Mouse (Mus musculus): ENCODE results near the gene Nabp2. TPM values are rescaled to one million over a fixed set of nuclear protein-coding genes. Genes with fewer than 3 reads are reported as not detected.

The Nabp2 gene
- polyA plus RNA-seq, 1 experiment: 34.1 TPM

- Histone ChIP-seq H3K27me3 (ENCODE audit: control insufficient read depth) (no peaks in the 10 kb centered on the region), H3K4me1 (ENCODE audit: control insufficient read depth) (peaks cover 57% of the 10 kb centered on the region), H3K4me3 (replicated peaks) (no peak overlapping the region), H3K9me3 (ENCODE audit: control insufficient read depth, low read length) (no peaks in the 10 kb centered on the region), H3K36me3 (ENCODE audit: control insufficient read depth) (peaks cover 25% of the 10 kb centered on the region)
- TF ChIP-seq TAL1 (IDR thresholded peaks at IDR 0.05; ENCODE audit: low read length) (no peak), GATA1 (IDR thresholded peaks at IDR 0.05; ENCODE audit: low read length) (no peak)
Measured at GRCm38 (mm10) chr10:128413076-128413475, 1.8 kb upstream of the Nabp2 start.

GRCm38 (mm10) chr10:128412558-128412957, 1.3 kb upstream of the Nabp2 start:
- no peak for TF ChIP-seq TAL1 (IDR thresholded peaks at IDR 0.05; ENCODE audit: low read length)
- no peak for TF ChIP-seq GATA1 (IDR thresholded peaks at IDR 0.05; ENCODE audit: low read length)
- Histone ChIP-seq H3K4me1 (ENCODE audit: control insufficient read depth) (peaks cover 60% of the 10 kb centered on the region), H3K27me3 (ENCODE audit: control insufficient read depth) (no peaks in the 10 kb centered on the region), H3K4me3 (replicated peaks) (peak overlapping the region; percentile 91), H3K36me3 (ENCODE audit: control insufficient read depth) (peaks cover 25% of the 10 kb centered on the region), H3K9me3 (ENCODE audit: control insufficient read depth, low read length) (no peaks in the 10 kb centered on the region)

- Histone ChIP-seq H3K4me1 (ENCODE audit: control insufficient read depth) (peaks cover 60% of the 10 kb centered on the region), H3K36me3 (ENCODE audit: control insufficient read depth) (peaks cover 26% of the 10 kb centered on the region), H3K27me3 (ENCODE audit: control insufficient read depth) (no peaks in the 10 kb centered on the region), H3K9me3 (ENCODE audit: control insufficient read depth, low read length) (no peaks in the 10 kb centered on the region), H3K4me3 (replicated peaks) (peak overlapping the region; percentile 91)
- no peak for TF ChIP-seq GATA1 (IDR thresholded peaks at IDR 0.05; ENCODE audit: low read length)
- TF ChIP-seq TAL1 (IDR thresholded peaks at IDR 0.05; ENCODE audit: low read length): no peak
Measured at GRCm38 (mm10) chr10:128412055-128412381, 726 bp upstream of the Nabp2 start.

- H3K9me3 ChIP-seq (ENCODE audit: control insufficient read depth, low read length): no peaks in the 10 kb centered on the region
Measured at GRCm38 (mm10) chr10:128410560-128410845, 789 bp downstream of the Nabp2 start.

GRCm38 (mm10) chr10:128409692-128410559, 1.4 kb downstream of the Nabp2 start:
- TF ChIP-seq TAL1 (IDR thresholded peaks at IDR 0.05; ENCODE audit: low read length) (no peak), GATA1 (IDR thresholded peaks at IDR 0.05; ENCODE audit: low read length) (no peak)
- H3K36me3 ChIP-seq (ENCODE audit: control insufficient read depth): peaks cover 31% of the 10 kb centered on the region
- no peaks in the 10 kb centered on the region for H3K9me3 ChIP-seq (ENCODE audit: control insufficient read depth, low read length)
- H3K27me3 ChIP-seq (ENCODE audit: control insufficient read depth): no peaks in the 10 kb centered on the region
- H3K4me3 ChIP-seq (replicated peaks): peak overlapping the region; percentile 91
- H3K4me1 ChIP-seq (ENCODE audit: control insufficient read depth): peaks cover 56% of the 10 kb centered on the region

More at GRCm38 (mm10) chr10:128410560-128410845, 789 bp downstream of the Nabp2 start:
- Histone ChIP-seq H3K36me3 (ENCODE audit: control insufficient read depth) (peaks cover 32% of the 10 kb centered on the region), H3K4me3 (replicated peaks) (peak overlapping the region; percentile 91), H3K4me1 (ENCODE audit: control insufficient read depth) (peaks cover 57% of the 10 kb centered on the region), H3K27me3 (ENCODE audit: control insufficient read depth) (no peaks in the 10 kb centered on the region)
- no peak for TF ChIP-seq TAL1 (IDR thresholded peaks at IDR 0.05; ENCODE audit: low read length)
- TF ChIP-seq GATA1 (IDR thresholded peaks at IDR 0.05; ENCODE audit: low read length): no peak

GRCm38 (mm10) chr10:128408591-128409535, 2.4 kb downstream of the Nabp2 start:
- TF ChIP-seq GATA1 (IDR thresholded peaks at IDR 0.05; ENCODE audit: low read length) (no peak), TAL1 (IDR thresholded peaks at IDR 0.05; ENCODE audit: low read length) (no peak)
- H3K4me3 ChIP-seq (replicated peaks): peak overlapping the region; percentile 91
- no peaks in the 10 kb centered on the region for H3K9me3 ChIP-seq (ENCODE audit: control insufficient read depth, low read length)
- H3K27me3 ChIP-seq (ENCODE audit: control insufficient read depth): no peaks in the 10 kb centered on the region
- peaks cover 52% of the 10 kb centered on the region for H3K4me1 ChIP-seq (ENCODE audit: control insufficient read depth)
- H3K36me3 ChIP-seq (ENCODE audit: control insufficient read depth): peaks cover 27% of the 10 kb centered on the region

GRCm38 (mm10) chr10:128403931-128404330, 7.4 kb downstream of the Nabp2 start:
- no peak for TF ChIP-seq TAL1 (IDR thresholded peaks at IDR 0.05; ENCODE audit: low read length)
- no peak for TF ChIP-seq GATA1 (IDR thresholded peaks at IDR 0.05; ENCODE audit: low read length)
- H3K4me3 ChIP-seq (replicated peaks): no peak overlapping the region
- H3K27me3 ChIP-seq (ENCODE audit: control insufficient read depth): no peaks in the 10 kb centered on the region
- peaks cover 29% of the 10 kb centered on the region for H3K36me3 ChIP-seq (ENCODE audit: control insufficient read depth)
- H3K4me1 ChIP-seq (ENCODE audit: control insufficient read depth): peaks cover 11% of the 10 kb centered on the region
- H3K9me3 ChIP-seq (ENCODE audit: control insufficient read depth, low read length): no peaks in the 10 kb centered on the region

GRCm38 (mm10) chr10:128401638-128402037, 9.7 kb downstream of the Nabp2 start:
- no peak for TF ChIP-seq TAL1 (IDR thresholded peaks at IDR 0.05; ENCODE audit: low read length)
- no peak for TF ChIP-seq GATA1 (IDR thresholded peaks at IDR 0.05; ENCODE audit: low read length)
- no peaks in the 10 kb centered on the region for H3K27me3 ChIP-seq (ENCODE audit: control insufficient read depth)
- peaks cover 6% of the 10 kb centered on the region; the same call in 1 of the 2 replicates for H3K4me1 ChIP-seq (ENCODE audit: control insufficient read depth)
- H3K4me3 ChIP-seq (replicated peaks): no peak overlapping the region
- no peaks in the 10 kb centered on the region for H3K9me3 ChIP-seq (ENCODE audit: control insufficient read depth, low read length)
- H3K36me3 ChIP-seq (ENCODE audit: control insufficient read depth): peaks cover 23% of the 10 kb centered on the region

GRCm38 (mm10) chr10:128401056-128401455, 10.2 kb downstream of the Nabp2 start, which contains the start of gene Slc39a5:
TSS of gene Slc39a5 (minus strand) at chr10:128401229.
- Histone ChIP-seq H3K27me3 (ENCODE audit: control insufficient read depth) (no peaks in the 10 kb centered on the region), H3K9me3 (ENCODE audit: control insufficient read depth, low read length) (no peaks in the 10 kb centered on the region), H3K4me3 (replicated peaks) (peak within 1 kb of the TSS; percentile 39), H3K36me3 (ENCODE audit: control insufficient read depth) (peaks cover 18% of the 10 kb centered on the region), H3K4me1 (ENCODE audit: control insufficient read depth) (peaks cover 10% of the 10 kb centered on the region)
- no peak for TF ChIP-seq TAL1 (IDR thresholded peaks at IDR 0.05; ENCODE audit: low read length)
- TF ChIP-seq GATA1 (IDR thresholded peaks at IDR 0.05; ENCODE audit: low read length): no peak

All from erythroblast, embryonic 14.5 days (primary cell).